Mouse (Mus musculus): Measurements from ENCODE around the gene Shank2.

- no peak for TF ChIP-seq MYC (IDR thresholded peaks at IDR 0.05; ENCODE audit: low read depth, low read length)
- TF ChIP-seq CTCF (conservative IDR thresholded peaks at IDR 0.05 in 1 of 2, IDR thresholded peaks at IDR 0.05 in 1 of 2; ENCODE audit: low read depth in 2 of 2, low read length in 2 of 2) = no peak
- TF ChIP-seq USF1 (IDR thresholded peaks at IDR 0.05; ENCODE audit: low read depth, low read length) = no peak
- no peak for TF ChIP-seq E2F4 (IDR thresholded peaks at IDR 0.05; ENCODE audit: insufficient replicate concordance, low read depth, low read length)
- no peak for TF ChIP-seq SIN3A (IDR thresholded peaks at IDR 0.05; ENCODE audit: low read length)
- TF ChIP-seq MAZ (IDR thresholded peaks at IDR 0.05; ENCODE audit: low read depth, low read length) = no peak
Observed at GRCm38 (mm10) chr7:144079861-144080260, 78.1 kb downstream of the Shank2 start.
